Mouse (Mus musculus) G1E (cell line): ENCODE measurements around the gene Gm44596.

ENCODE experiments used
- CTCF ChIP-seq: IDR thresholded peaks from 2 replicates; pipeline ENCODE4 v1.5.1; 2012; ENCODE audit warnings: low read depth, low read length, inconsistent platforms, mixed read lengths
- TAL1 ChIP-seq: conservative IDR thresholded peaks from 2 replicates; pipeline ENCODE4 v1.6.1; 2012; ENCODE audit warnings: low read depth, low read length, inconsistent platforms, mixed read lengths

DNA sequence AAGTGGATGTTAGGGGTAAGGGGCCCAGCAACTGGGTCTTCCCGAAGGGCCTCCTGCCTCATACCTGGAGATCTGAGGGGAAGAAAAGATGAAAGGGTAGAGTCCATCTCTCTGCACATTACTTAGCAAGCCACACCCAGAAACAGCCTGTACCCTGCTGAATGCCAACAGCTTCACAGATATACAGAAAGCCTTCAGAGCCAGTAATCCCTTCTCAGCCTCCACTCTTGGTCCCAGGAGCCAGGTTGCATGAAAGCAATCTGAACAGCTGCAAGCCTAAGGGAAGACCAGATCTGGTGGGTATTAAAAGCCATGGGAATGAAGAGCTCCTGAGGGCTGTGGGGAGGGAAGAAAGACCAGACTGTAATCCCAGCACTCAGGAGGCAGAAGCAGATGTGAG is 13.9 kb downstream of the Gm44596 start:
- no peak for TF ChIP-seq CTCF
- TF ChIP-seq TAL1, result no peak
